Mouse (Mus musculus): ENCODE results near the gene Camkv. TPM values are rescaled to one million over a fixed set of nuclear protein-coding genes. Genes with fewer than 3 reads are reported as not detected.

Camkv gene
- 43.3 and 49.1 TPM in 2 replicates for polyA plus RNA-seq (2015; fragmentation: Nextera tagmentation; extraction: Ambion mirVana)

GRCm38 (mm10) chr9:107935374-107935773 lies at the start of gene Camkv:
Gene Camkv, plus strand, starts transcription at chr9:107935674.
- H3K4me2 ChIP-seq: peak within 1 kb of the TSS; percentile 96
- H3K9ac ChIP-seq (replicated peaks): peak within 1 kb of the TSS; percentile 64
- H3K27ac ChIP-seq (replicated peaks): no peak within 1 kb of the TSS
- H3K36me3 ChIP-seq: no peaks in the 10 kb centered on the region
- H3K4me3 ChIP-seq (replicated peaks): peak within 1 kb of the TSS; percentile 60
- WGBS: 14% methylated on average over 3 of the region's 3 CpGs
- H3K9me3 ChIP-seq (replicated peaks): no peaks in the 10 kb centered on the region
- H3K27me3 ChIP-seq (replicated peaks): 0 out of 2 replicates have a peak, but pooled peaks cover 8% of the 10 kb centered on the region
- ATAC-seq (ENCODE audit: low FRiP score): no peak; the same call in 1 of the 2 replicates
- peaks cover 35% of the 10 kb centered on the region for H3K4me1 ChIP-seq

- WGBS: under 1% methylated on average over 28 of the region's 28 CpGs
- H3K9me3 ChIP-seq (replicated peaks): no peaks in the 10 kb centered on the region
- 0 out of 2 replicates have a peak, but pooled peaks cover 4% of the 10 kb centered on the region for H3K36me3 ChIP-seq
- peak within 1 kb of the TSS; percentile 86 for H3K9ac ChIP-seq (replicated peaks)
- H3K27me3 ChIP-seq (replicated peaks): peaks cover 17% of the 10 kb centered on the region
- peak within 1 kb of the TSS; percentile 84 for H3K4me3 ChIP-seq (replicated peaks)
- H3K4me1 ChIP-seq: peaks cover 22% of the 10 kb centered on the region
- peak within 1 kb of the TSS; percentile 85 for H3K27ac ChIP-seq (replicated peaks)
- H3K4me2 ChIP-seq: peak within 1 kb of the TSS; percentile 83
- ATAC-seq (ENCODE audit: low FRiP score): peak; percentile 95
Measured at GRCm38 (mm10) chr9:107887804-107888266, 47.6 kb upstream of the Camkv start, which contains the start of gene Mon1a. Gene Mon1a, plus strand, starts transcription at chr9:107888151.

- H3K4me1 ChIP-seq: peaks cover 22% of the 10 kb centered on the region
- H3K9me3 ChIP-seq (replicated peaks): no peaks in the 10 kb centered on the region
- H3K4me2 ChIP-seq: peak overlapping the region; percentile 83
- peak overlapping the region; percentile 84 for H3K4me3 ChIP-seq (replicated peaks)
- H3K36me3 ChIP-seq: 0 out of 2 replicates have a peak, but pooled peaks cover 4% of the 10 kb centered on the region
- 0% methylated on average over 18 of the region's 18 CpGs for WGBS
- peak overlapping the region; percentile 86 for H3K9ac ChIP-seq (replicated peaks)
- H3K27me3 ChIP-seq (replicated peaks): peaks cover 17% of the 10 kb centered on the region
- ATAC-seq (ENCODE audit: low FRiP score): peak; percentile 84
- H3K27ac ChIP-seq (replicated peaks): peak overlapping the region; percentile 85
Measured at GRCm38 (mm10) chr9:107888267-107888850, 47.1 kb upstream of the Camkv start.

GRCm38 (mm10) chr9:107890260-107890659 lies 45.2 kb upstream of the Camkv start:
- Histone ChIP-seq H3K9ac (replicated peaks) (no peak overlapping the region), H3K36me3 (0 out of 2 replicates have a peak, but pooled peaks cover 4% of the 10 kb centered on the region), H3K27me3 (replicated peaks) (peaks cover 11% of the 10 kb centered on the region), H3K9me3 (replicated peaks) (no peaks in the 10 kb centered on the region), H3K4me3 (replicated peaks) (no peak overlapping the region), H3K4me1 (peaks cover 22% of the 10 kb centered on the region), H3K4me2 (no peak overlapping the region), H3K27ac (replicated peaks) (no peak overlapping the region)
- 91% methylated on average over 6 of the region's 6 CpGs for WGBS
- ATAC-seq (ENCODE audit: low FRiP score): no peak

- ATAC-seq (ENCODE audit: low FRiP score): no peak
- Histone ChIP-seq H3K27me3 (replicated peaks) (peaks cover 9% of the 10 kb centered on the region), H3K9ac (replicated peaks) (no peak overlapping the region), H3K9me3 (replicated peaks) (no peaks in the 10 kb centered on the region), H3K4me1 (peaks cover 22% of the 10 kb centered on the region), H3K27ac (replicated peaks) (no peak overlapping the region), H3K4me2 (no peak overlapping the region), H3K36me3 (0 out of 2 replicates have a peak, but pooled peaks cover 4% of the 10 kb centered on the region), H3K4me3 (replicated peaks) (no peak overlapping the region)
- 90% methylated on average over 1 of the region's 1 CpGs for WGBS
Measured at GRCm38 (mm10) chr9:107891023-107891422, 44.5 kb upstream of the Camkv start.

GRCm38 (mm10) chr9:107898563-107898962 lies 36.9 kb upstream of the Camkv start:
- Histone ChIP-seq H3K27me3 (replicated peaks) (peaks cover 12% of the 10 kb centered on the region), H3K27ac (replicated peaks) (no peak overlapping the region), H3K4me3 (replicated peaks) (no peak overlapping the region), H3K9me3 (replicated peaks) (no peaks in the 10 kb centered on the region), H3K4me1 (peaks cover 16% of the 10 kb centered on the region), H3K4me2 (no peak overlapping the region), H3K36me3 (peaks cover 38% of the 10 kb centered on the region), H3K9ac (replicated peaks) (no peak overlapping the region)
- ATAC-seq (ENCODE audit: low FRiP score): no peak
- WGBS: 88% methylated on average over 10 of the region's 10 CpGs

GRCm38 (mm10) chr9:107899855-107900254 lies 35.6 kb upstream of the Camkv start:
- peaks cover 38% of the 10 kb centered on the region for H3K36me3 ChIP-seq
- no peaks in the 10 kb centered on the region for H3K9me3 ChIP-seq (replicated peaks)
- WGBS: 81% methylated on average over 12 of the region's 12 CpGs
- ATAC-seq (ENCODE audit: low FRiP score): no peak
- H3K9ac ChIP-seq (replicated peaks): no peak overlapping the region
- no peak overlapping the region for H3K4me3 ChIP-seq (replicated peaks)
- peaks cover 17% of the 10 kb centered on the region for H3K4me1 ChIP-seq
- peaks cover 12% of the 10 kb centered on the region for H3K27me3 ChIP-seq (replicated peaks)
- no peak overlapping the region for H3K4me2 ChIP-seq
- no peak overlapping the region for H3K27ac ChIP-seq (replicated peaks)

GRCm38 (mm10) chr9:107900840-107901626 lies 34.4 kb upstream of the Camkv start:
- Histone ChIP-seq H3K27me3 (replicated peaks) (peaks cover 12% of the 10 kb centered on the region), H3K9me3 (replicated peaks) (no peaks in the 10 kb centered on the region), H3K36me3 (peaks cover 38% of the 10 kb centered on the region), H3K27ac (replicated peaks) (no peak overlapping the region), H3K4me1 (peaks cover 20% of the 10 kb centered on the region), H3K4me2 (peak overlapping the region; percentile 64), H3K9ac (replicated peaks) (peak overlapping the region; percentile 49), H3K4me3 (replicated peaks) (peak overlapping the region; percentile 36)
- WGBS: 6% methylated on average over 44 of the region's 44 CpGs
- ATAC-seq (ENCODE audit: low FRiP score): peak; percentile 77

GRCm38 (mm10) chr9:107901627-107901914 lies 33.9 kb upstream of the Camkv start:
- no peaks in the 10 kb centered on the region for H3K9me3 ChIP-seq (replicated peaks)
- H3K36me3 ChIP-seq: peaks cover 33% of the 10 kb centered on the region
- no peak overlapping the region for H3K27ac ChIP-seq (replicated peaks)
- peaks cover 12% of the 10 kb centered on the region for H3K27me3 ChIP-seq (replicated peaks)
- ATAC-seq (ENCODE audit: low FRiP score): no peak
- 13% methylated on average over 17 of the region's 17 CpGs for WGBS
- H3K4me1 ChIP-seq: peaks cover 24% of the 10 kb centered on the region
- no peak overlapping the region for H3K9ac ChIP-seq (replicated peaks)
- H3K4me2 ChIP-seq: peak overlapping the region; percentile 64
- no peak overlapping the region for H3K4me3 ChIP-seq (replicated peaks)

GRCm38 (mm10) chr9:107904726-107905125 lies 30.7 kb upstream of the Camkv start:
- Histone ChIP-seq H3K4me1 (peaks cover 40% of the 10 kb centered on the region), H3K27me3 (replicated peaks) (peaks cover 8% of the 10 kb centered on the region), H3K4me2 (no peak overlapping the region), H3K9me3 (replicated peaks) (no peaks in the 10 kb centered on the region), H3K36me3 (peaks cover 18% of the 10 kb centered on the region), H3K27ac (replicated peaks) (0 out of 2 replicates have a peak overlapping the region, but pooled peaks have one; percentile 13), H3K9ac (replicated peaks) (no peak overlapping the region), H3K4me3 (replicated peaks) (no peak overlapping the region)
- WGBS: 5% methylated on average over 4 of the region's 4 CpGs
- peak; percentile 54; the same call in 1 of the 2 replicates for ATAC-seq (ENCODE audit: low FRiP score)

- ATAC-seq (ENCODE audit: low FRiP score): no peak
Measured at GRCm38 (mm10) chr9:107906252-107906966, 29.1 kb upstream of the Camkv start, which contains the start of gene Mst1r. Gene Mst1r, plus strand, starts transcription at chr9:107906873.

More at GRCm38 (mm10) chr9:107906252-107906966, 29.1 kb upstream of the Camkv start, which contains the start of gene Mst1r:
- H3K4me1 ChIP-seq: peaks cover 28% of the 10 kb centered on the region
- 25% methylated on average over 19 of the region's 19 CpGs for WGBS
- peaks cover 10% of the 10 kb centered on the region; the same call in 1 of the 2 replicates for H3K36me3 ChIP-seq
- no peaks in the 10 kb centered on the region for H3K27me3 ChIP-seq (replicated peaks)
- peak within 1 kb of the TSS; percentile 30 for H3K4me3 ChIP-seq (replicated peaks)
- peak within 1 kb of the TSS; percentile 56 for H3K4me2 ChIP-seq
- peak within 1 kb of the TSS; percentile 28; the same call in 1 of the 2 replicates for H3K9ac ChIP-seq (replicated peaks)
- 0 out of 2 replicates have a peak within 1 kb of the TSS, but pooled peaks have one; percentile 13 for H3K27ac ChIP-seq (replicated peaks)
- H3K9me3 ChIP-seq (replicated peaks): no peaks in the 10 kb centered on the region
